Mouse (Mus musculus): Measurements from ENCODE around the gene Slc4a4. TPM values are rescaled to one million over a fixed set of nuclear protein-coding genes. Genes with fewer than 3 reads are reported as not detected.
A peak's percentile ranks its signal among the peaks of the same experiment; 100 is the strongest.

The Slc4a4 gene
- polyA plus RNA-seq, 1 experiment = 0.04 TPM

DNA sequence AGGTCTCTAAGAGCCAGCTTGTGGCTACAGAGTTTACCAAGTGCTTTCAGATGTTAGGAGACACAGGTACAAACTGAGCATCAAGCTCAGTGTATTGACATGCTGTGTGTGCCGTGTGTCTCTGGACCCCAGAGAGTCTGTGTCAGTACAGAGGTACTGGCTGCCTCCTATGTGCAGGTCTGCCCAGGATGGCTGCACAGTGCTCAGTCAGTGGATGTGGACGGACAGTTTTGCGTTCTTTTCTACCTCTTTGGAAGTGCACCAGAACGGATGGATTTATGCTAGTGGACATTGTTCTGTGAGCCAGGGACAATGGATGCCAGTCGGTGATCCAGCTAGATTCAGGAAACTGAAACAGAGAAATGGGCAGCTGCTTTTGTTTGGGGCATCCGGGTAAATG, 72.8 kb downstream of the Slc4a4 start:
- TF ChIP-seq MAX (IDR thresholded peaks at IDR 0.05; ENCODE audit: low read depth) (no peak), TCF12 (IDR thresholded peaks at IDR 0.05; ENCODE audit: insufficient read depth, poor library complexity, severe bottlenecking) (no peak), MYOD1 (IDR thresholded peaks at IDR 0.05; ENCODE audit: control insufficient read depth in 1 of 3, insufficient read length in 2 of 3, low read depth in 2 of 3) (no peak), POLR2AphosphoS2 (IDR thresholded peaks at IDR 0.05; ENCODE audit: insufficient read length, low read depth) (no peak), TCF3 (IDR thresholded peaks at IDR 0.05; ENCODE audit: insufficient read length, low read depth) (no peak), MYOG (IDR thresholded peaks at IDR 0.05; ENCODE audit: control insufficient read depth in 1 of 3, insufficient read depth in 1 of 3, insufficient read length in 2 of 3, low read depth in 2 of 3) (no peak), POLR2A (IDR thresholded peaks at IDR 0.05; ENCODE audit: insufficient read length, low read depth) (no peak), CEBPB (IDR thresholded peaks at IDR 0.05; ENCODE audit: insufficient read depth, poor library complexity, severe bottlenecking) (no peak), USF1 (IDR thresholded peaks at IDR 0.05; ENCODE audit: low read depth) (no peak)
- H3K4me3 ChIP-seq = no peak overlapping the region
- no peaks in the 10 kb centered on the region for H3K27me3 ChIP-seq (ENCODE audit: control insufficient read depth, insufficient read depth, insufficient read length)
- no peak overlapping the region for H3ac ChIP-seq (ENCODE audit: control insufficient read depth, insufficient read length)
- H3K36me3 ChIP-seq (ENCODE audit: control insufficient read depth, insufficient read depth) = no peaks in the 10 kb centered on the region
- no peak overlapping the region for H3K4me2 ChIP-seq (ENCODE audit: low read depth)
- H3K79me2 ChIP-seq (ENCODE audit: control insufficient read depth, insufficient read depth) = no peaks in the 10 kb centered on the region

DNA sequence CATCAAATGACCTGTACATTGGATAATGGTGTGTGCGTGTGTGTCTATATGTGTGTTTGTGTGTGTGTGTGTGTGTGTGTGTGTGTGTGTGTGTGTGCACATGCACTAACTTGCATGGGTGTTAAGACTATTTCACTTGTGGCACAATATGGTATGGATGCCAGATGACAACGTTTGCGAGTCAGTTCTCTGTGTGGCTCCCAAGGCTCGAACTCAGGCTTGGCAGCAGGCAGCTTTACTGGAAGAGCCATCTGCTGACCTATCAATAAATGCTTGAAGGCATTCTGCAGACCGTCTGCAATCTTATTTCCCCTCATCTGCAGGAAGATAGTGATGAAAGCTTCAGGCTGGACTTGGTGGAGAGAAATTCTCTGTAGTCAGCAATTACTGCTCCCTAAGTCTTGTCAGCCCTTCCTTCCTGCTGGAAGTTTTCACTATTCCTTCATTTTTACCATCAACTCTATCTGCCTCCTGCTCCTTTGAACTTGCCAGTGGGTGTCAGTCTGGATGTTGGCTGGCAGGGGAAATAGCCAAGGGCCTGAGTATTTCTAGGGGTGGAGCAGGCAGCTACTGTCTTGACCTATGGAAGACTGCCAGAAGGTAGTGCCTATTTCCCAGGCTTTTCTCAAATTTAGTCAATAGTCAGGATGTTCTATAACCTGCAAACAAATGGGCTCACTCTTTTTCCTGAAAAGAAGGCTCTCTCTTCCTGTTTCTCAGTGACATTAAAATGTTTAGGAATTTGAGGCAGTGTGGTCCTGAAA, 73.9 kb downstream of the Slc4a4 start:
- no peak for TF ChIP-seq POLR2AphosphoS2 (IDR thresholded peaks at IDR 0.05; ENCODE audit: insufficient read length, low read depth)
- no peak for TF ChIP-seq TCF12 (IDR thresholded peaks at IDR 0.05; ENCODE audit: insufficient read depth, poor library complexity, severe bottlenecking)
- TF ChIP-seq CEBPB (IDR thresholded peaks at IDR 0.05; ENCODE audit: insufficient read depth, poor library complexity, severe bottlenecking) = no peak
- no peak for TF ChIP-seq MAX (IDR thresholded peaks at IDR 0.05; ENCODE audit: low read depth)
- no peak for TF ChIP-seq MYOG (IDR thresholded peaks at IDR 0.05; ENCODE audit: control insufficient read depth in 1 of 3, insufficient read depth in 1 of 3, insufficient read length in 2 of 3, low read depth in 2 of 3)
- TF ChIP-seq USF1 (IDR thresholded peaks at IDR 0.05; ENCODE audit: low read depth) = no peak
- TF ChIP-seq POLR2A (IDR thresholded peaks at IDR 0.05; ENCODE audit: insufficient read length, low read depth) = no peak
- TF ChIP-seq SRF (IDR thresholded peaks at IDR 0.05; ENCODE audit: control insufficient read depth, insufficient read length, low read depth) = no peak
- TF ChIP-seq REST (IDR thresholded peaks at IDR 0.05; ENCODE audit: insufficient read depth, insufficient read length) = no peak
- no peak for TF ChIP-seq MYOD1 (IDR thresholded peaks at IDR 0.05; ENCODE audit: control insufficient read depth in 1 of 3, insufficient read length in 2 of 3, low read depth in 2 of 3)
- no peak for TF ChIP-seq E2F4 (IDR thresholded peaks at IDR 0.05; ENCODE audit: insufficient read depth)
- no peak for TF ChIP-seq TCF3 (IDR thresholded peaks at IDR 0.05; ENCODE audit: insufficient read length, low read depth)
- H3K36me3 ChIP-seq (ENCODE audit: control insufficient read depth, insufficient read depth) = no peaks in the 10 kb centered on the region

DNA sequence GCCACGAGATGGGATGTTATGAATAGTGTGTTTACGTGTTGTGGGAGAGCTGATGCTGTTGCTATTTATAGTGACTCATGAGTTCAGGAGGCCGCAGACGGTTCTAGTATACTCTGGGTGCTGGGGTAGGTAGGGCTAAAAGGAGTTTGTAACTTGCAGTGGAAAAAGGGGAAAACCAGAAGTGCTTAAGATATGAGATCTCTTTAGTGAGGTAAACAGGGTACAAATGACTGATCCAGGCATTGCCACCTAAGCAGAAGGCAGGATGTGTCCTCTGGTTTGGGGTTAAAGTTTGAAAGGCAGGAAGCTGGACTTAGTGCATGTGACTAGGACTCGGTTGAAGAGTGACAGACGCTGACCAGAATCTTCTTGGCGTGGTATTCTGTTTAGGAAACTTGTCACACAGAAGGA, 74.7 kb downstream of the Slc4a4 start:
- Histone ChIP-seq H3K27me3 (ENCODE audit: control insufficient read depth, insufficient read depth, insufficient read length) (no peaks in the 10 kb centered on the region), H3K4me3 (no peak overlapping the region), H3K4me2 (ENCODE audit: low read depth) (no peak overlapping the region), H3ac (ENCODE audit: control insufficient read depth, insufficient read length) (no peak overlapping the region), H3K36me3 (ENCODE audit: control insufficient read depth, insufficient read depth) (no peaks in the 10 kb centered on the region), H3K79me2 (ENCODE audit: control insufficient read depth, insufficient read depth) (no peaks in the 10 kb centered on the region)
- no peak for TF ChIP-seq POLR2A (IDR thresholded peaks at IDR 0.05; ENCODE audit: insufficient read length, low read depth)
- TF ChIP-seq CEBPB (IDR thresholded peaks at IDR 0.05; ENCODE audit: insufficient read depth, poor library complexity, severe bottlenecking) = no peak
- TF ChIP-seq POLR2AphosphoS2 (IDR thresholded peaks at IDR 0.05; ENCODE audit: insufficient read length, low read depth) = no peak
- no peak for TF ChIP-seq MYOD1 (IDR thresholded peaks at IDR 0.05; ENCODE audit: control insufficient read depth in 1 of 3, insufficient read length in 2 of 3, low read depth in 2 of 3)
- TF ChIP-seq SRF (IDR thresholded peaks at IDR 0.05; ENCODE audit: control insufficient read depth, insufficient read length, low read depth) = no peak
- TF ChIP-seq MAX (IDR thresholded peaks at IDR 0.05; ENCODE audit: low read depth) = no peak
- TF ChIP-seq REST (IDR thresholded peaks at IDR 0.05; ENCODE audit: insufficient read depth, insufficient read length) = no peak

More for the DNA sequence above, 73.9 kb downstream of the Slc4a4 start:
- Histone ChIP-seq H3K4me2 (ENCODE audit: low read depth) (no peak overlapping the region), H3K27me3 (ENCODE audit: control insufficient read depth, insufficient read depth, insufficient read length) (no peaks in the 10 kb centered on the region), H3K4me3 (no peak overlapping the region), H3K79me2 (ENCODE audit: control insufficient read depth, insufficient read depth) (no peaks in the 10 kb centered on the region), H3ac (ENCODE audit: control insufficient read depth, insufficient read length) (no peak overlapping the region)

DNA sequence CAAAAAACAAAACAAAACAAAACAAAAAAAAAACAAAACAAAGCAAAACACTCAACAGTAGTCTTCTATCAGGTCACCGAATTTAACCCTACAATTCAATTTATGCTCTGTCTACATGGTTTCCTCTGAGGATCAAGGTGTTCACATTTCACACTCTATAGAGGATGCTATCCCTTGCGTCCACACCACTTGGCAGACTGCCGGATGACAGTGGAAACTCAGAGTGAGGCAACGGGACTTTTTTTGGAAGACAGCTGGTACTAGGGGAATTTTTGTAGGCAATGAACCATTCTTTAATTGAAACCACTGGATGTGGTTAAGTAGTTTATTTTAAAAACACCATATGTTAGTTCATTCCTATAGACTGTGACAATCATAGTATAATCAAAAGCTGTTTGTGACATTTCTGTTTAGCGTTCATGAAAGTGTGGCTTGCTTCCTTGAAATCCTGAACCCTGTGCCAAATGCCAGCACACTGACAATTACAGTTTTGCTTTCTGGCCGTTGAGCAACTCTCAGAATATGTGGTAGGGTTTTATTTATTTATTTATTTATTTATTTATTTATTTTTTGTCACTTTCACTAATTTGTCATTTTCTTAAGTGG, 78.2 kb downstream of the Slc4a4 start:
- H3K4me3 ChIP-seq = no peak overlapping the region
- no peak overlapping the region for H3ac ChIP-seq (ENCODE audit: control insufficient read depth, insufficient read length)
- no peaks in the 10 kb centered on the region for H3K36me3 ChIP-seq (ENCODE audit: control insufficient read depth, insufficient read depth)
- H3K27me3 ChIP-seq (ENCODE audit: control insufficient read depth, insufficient read depth, insufficient read length) = no peaks in the 10 kb centered on the region
- TF ChIP-seq POLR2AphosphoS2 (IDR thresholded peaks at IDR 0.05; ENCODE audit: insufficient read length, low read depth) (no peak), MYOD1 (IDR thresholded peaks at IDR 0.05; ENCODE audit: control insufficient read depth in 1 of 3, insufficient read length in 2 of 3, low read depth in 2 of 3) (peak in 2 of 3 experiments; percentile 18 to 23), POLR2A (IDR thresholded peaks at IDR 0.05; ENCODE audit: insufficient read length, low read depth) (no peak), CEBPB (IDR thresholded peaks at IDR 0.05; ENCODE audit: insufficient read depth, poor library complexity, severe bottlenecking) (no peak), USF1 (IDR thresholded peaks at IDR 0.05; ENCODE audit: low read depth) (no peak), SRF (IDR thresholded peaks at IDR 0.05; ENCODE audit: control insufficient read depth, insufficient read length, low read depth) (no peak), MAX (IDR thresholded peaks at IDR 0.05; ENCODE audit: low read depth) (no peak), REST (IDR thresholded peaks at IDR 0.05; ENCODE audit: insufficient read depth, insufficient read length) (no peak), TCF3 (IDR thresholded peaks at IDR 0.05; ENCODE audit: insufficient read length, low read depth) (no peak), TCF12 (IDR thresholded peaks at IDR 0.05; ENCODE audit: insufficient read depth, poor library complexity, severe bottlenecking) (no peak), MYOG (IDR thresholded peaks at IDR 0.05; ENCODE audit: control insufficient read depth in 1 of 3, insufficient read depth in 1 of 3, insufficient read length in 2 of 3, low read depth in 2 of 3) (peak in 1 of 3 experiments; percentile 11), E2F4 (IDR thresholded peaks at IDR 0.05; ENCODE audit: insufficient read depth) (no peak)
- H3K4me2 ChIP-seq (ENCODE audit: low read depth) = peak overlapping the region; percentile 41
- H3K79me2 ChIP-seq (ENCODE audit: control insufficient read depth, insufficient read depth) = no peaks in the 10 kb centered on the region
